Mouse (Mus musculus): Measurements from ENCODE around the gene Vkorc1.
A peak's percentile ranks its signal among the peaks of the same experiment; 100 is the strongest.
"Not testable (repeated sequence)": the region's sequence is repeated elsewhere in the genome, so short reads cannot be mapped to it uniquely, and the experiment has no call there.

Vkorc1 gene

DNA sequence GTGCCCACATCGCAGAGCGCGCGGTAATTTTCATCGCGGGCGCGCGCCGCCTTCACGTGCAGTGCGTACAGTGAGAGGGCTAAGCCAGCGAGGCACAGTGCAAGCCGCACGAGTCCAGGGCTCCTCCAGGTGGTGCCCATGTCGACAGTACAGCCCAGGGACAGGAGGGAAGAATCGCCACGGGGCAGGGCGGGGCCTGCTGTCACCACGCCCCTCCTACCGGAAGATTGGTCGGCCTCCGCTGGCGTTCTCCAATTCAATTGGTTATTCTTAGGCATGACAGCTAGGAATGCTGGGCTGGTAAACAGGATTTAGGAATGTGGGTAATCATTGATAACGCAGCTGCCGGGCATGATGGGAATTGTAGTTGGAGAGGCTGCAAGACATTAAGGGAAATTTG is at the start of gene Vkorc1, which contains the start of gene Gm21974:
Gene Vkorc1 (minus strand): TSS at position 176 of the 400 bp plus-strand sequence.
Gene Gm21974 (minus strand): TSS at position 13 of the 400 bp plus-strand sequence.
- DNase-seq (ENCODE audit: inconsistent ontology term) = peak; percentile 97

DNA sequence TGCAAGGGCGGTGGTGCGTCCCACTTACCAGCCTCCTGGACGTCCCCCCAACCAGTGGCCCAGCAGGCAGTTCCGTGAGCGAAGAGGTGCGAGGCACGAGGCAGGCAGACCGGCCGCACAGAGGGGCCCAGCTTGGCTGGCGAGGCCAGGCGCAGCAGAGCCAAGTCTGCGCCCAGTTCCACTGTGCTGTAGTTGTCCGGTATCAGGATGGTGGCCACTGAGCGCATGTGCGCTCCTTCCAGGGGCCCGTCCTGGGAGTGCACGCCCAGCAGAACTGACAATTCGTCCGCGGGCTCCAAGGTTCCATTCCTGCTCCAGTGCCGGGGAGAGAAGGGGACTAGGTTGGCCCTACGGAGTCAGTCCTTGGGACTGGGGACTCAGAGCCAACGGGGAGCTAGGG is 49.2 kb upstream of the Vkorc1 start:
- no peak for DNase-seq (ENCODE audit: inconsistent ontology term)

DNA sequence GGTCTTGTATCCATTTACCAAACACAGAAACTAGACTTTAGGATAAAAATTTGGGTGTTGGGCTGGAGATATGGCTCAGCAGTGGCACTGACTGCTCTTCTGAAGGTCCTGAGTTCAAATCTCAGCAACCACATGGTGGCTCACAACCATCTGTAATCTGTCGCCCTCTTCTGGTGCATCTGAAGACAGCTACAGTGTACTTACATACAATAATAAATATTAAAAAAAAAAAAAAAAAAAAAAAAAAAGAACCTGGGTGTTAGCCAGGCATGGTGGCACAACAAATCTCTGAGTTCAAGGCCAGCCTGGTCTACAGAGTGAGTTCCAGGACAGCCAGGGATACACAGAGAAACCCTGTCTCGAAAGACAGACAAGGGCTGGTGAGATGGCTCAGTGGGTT is 46.7 kb upstream of the Vkorc1 start:
- not testable (repeated sequence) for DNase-seq (ENCODE audit: inconsistent ontology term)

DNA sequence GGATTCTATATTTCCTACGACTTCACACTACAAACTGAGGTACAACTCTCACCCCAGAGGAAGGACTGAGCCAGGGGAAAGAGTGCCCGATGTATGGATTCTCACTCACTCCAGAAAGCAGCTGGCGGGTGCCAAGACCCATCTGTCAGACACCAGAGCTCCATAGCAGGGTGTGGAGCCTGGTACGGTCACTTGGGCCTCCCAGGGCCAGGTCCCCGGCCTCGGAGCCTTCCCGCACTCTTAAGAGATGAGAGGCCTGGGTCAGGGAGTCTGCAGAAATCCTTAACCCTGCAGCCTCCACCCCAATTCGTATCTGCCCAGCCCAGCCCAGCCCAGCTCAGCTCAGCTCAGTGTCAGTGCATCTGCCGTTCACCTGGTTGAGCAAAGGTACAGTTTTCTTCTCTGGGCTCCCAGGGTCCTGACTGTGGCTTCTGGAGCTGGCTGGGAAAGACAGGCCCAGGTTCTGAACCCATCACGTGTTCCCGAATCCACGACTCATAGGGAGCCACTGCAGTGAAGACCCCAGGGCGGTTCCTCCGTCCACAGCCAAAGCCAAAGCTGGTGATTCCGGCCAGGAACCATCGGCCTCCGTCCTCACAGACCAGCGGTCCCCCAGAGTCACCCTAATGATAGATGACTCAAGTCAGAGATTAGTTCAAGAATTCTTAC is 40.9 kb upstream of the Vkorc1 start:
- DNase-seq (ENCODE audit: inconsistent ontology term) = no peak

DNA sequence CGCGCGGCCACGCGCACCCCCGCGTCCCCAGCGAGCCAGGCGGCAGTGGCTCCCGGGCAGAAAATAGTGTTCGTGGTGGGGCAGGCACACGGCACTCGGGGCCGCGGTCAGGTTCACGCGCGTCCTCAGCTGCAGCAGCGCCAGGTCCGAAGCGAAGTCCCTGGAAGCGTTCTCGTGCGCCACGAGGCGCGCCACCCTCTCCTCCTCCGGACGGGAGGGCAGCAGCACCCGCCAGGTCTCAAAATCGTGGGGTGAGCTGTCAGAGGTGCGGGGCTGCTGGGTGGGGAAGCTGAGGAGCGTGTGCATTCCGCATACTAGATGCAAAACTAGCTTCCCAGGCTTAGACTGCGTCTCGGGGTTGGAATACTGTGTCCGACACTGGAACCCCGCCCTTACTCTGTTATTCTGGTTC is 40.3 kb upstream of the Vkorc1 start:
- no peak for DNase-seq (ENCODE audit: inconsistent ontology term)

DNA sequence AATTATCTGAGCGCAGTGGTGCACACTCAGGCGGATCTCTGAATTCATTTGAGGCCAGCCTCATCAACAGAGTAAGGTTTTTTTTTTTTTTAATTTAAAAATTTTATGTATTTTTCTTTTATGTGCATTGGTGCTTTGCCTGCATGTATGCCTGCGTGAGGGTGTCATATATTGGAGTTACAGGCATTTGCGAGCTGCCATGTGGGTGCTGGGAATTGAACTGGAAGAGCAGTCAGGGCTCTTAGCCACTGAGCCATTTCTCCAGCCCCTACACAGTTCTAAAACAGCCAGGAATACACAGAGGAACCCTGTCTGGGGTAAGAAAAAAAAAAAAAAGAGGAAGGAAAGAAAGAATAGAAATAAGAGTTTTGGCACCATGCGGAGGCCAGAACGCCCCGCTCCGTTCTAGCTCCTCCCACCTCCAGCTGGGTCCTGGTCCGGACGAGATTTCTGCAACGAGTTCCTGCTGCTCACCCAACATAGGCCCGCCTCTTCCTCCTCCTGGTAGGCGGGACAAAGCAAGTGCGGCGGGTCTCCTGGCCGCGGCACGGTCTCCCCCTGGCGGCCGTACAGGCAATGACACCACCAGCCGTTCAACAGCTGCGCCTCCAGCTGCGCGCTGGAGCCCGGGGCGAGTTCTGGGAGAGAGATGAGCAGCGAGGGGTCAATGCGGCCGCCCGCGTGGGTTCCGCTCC is 39.8 kb upstream of the Vkorc1 start:
- peak; percentile 93 for DNase-seq (ENCODE audit: inconsistent ontology term)

DNA sequence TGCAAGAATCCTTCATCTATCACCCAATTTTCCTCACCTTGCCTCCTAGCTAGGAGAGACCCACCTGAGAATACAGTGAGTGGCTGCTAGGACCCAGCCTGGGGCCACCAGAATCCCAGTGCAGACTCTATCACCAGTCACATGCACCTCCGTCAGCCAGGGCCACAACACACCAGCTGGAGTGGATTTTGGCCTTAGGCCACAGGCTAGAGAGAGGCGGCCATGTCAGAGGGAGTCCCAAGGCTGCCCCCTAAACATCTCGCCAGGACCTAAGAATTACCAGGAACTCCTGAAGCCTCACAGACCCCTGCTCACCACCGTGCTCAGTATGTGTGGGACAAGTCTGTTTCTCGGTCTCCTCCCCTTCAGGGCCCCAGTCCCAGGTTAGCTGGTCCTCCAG is 38.7 kb upstream of the Vkorc1 start:
- DNase-seq (ENCODE audit: inconsistent ontology term) = no peak

DNA sequence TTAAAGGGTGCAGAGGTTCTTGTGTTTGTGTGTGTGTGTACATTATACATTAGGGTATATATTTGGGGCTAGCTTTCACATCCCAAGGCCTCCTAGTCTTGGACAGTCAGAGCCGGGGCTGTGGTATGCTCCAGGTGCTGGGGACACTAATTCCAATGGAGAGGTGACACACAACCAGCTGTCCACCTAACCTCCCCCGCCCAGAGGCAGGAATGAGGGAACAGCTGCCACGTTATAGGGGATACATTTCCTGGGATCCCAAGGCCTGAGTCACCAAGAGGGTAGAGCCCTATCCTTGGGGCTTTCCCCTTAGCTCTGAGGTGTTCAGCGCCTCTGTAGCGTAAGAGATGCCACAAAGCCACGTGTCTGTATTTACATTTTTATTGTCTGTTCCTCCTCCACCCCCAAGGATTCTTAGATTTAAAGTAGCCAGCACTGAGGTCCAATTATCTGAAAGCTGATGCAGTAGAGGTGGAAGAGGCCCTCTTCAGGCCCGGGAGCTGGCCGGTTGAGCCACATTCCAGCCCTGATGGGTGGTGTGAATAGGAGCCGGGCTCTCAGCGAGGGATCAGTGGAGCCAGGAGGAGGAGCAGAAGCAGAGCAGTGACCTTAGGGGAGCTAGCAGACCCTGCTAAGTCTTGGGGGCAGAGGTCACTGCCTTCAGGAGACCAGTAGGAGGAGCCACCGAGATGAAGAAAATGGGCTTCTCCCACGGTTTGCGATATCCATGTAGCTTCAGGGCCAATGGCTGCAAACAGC is 37.0 kb upstream of the Vkorc1 start:
- DNase-seq (ENCODE audit: inconsistent ontology term) = peak; percentile 40

DNA sequence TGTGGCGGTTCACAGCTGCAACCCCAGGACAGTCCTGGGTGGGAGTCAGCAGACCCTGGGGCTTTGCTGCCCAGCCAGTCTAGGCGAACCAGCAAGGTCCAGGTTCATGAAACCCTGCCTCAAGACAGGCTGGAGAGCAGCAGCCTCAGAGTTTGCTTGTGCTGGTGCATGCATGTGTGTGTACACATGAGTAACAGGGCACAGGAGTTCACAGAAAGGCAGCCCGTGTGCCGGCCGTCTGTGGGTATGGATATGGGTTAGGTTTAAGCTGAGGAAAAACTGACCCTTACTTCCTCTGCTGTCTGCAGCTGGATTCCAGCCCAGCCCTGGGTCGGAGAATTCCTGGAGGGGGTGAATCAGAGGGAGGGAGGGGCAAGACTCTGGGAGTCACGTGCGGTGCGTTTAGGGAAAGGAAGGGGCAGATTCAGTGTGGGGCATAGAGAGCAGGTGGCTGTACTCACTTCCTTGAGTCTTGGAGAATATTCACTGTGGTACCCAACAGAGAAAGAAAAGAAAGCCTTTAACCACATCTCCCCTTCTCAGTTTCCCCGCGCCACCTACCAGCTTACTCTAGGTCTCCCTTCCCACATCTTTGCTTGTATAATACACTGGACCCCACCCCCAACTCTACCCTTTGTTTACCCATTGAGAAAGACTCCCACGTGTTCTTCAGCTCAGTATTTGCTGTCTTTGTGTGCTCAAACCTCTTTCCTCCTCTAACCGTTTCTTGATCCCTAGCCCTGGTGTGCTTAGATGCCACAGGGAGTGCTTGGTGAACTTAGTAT is 36.1 kb upstream of the Vkorc1 start:
- DNase-seq (ENCODE audit: inconsistent ontology term) = peak; percentile 41

DNA sequence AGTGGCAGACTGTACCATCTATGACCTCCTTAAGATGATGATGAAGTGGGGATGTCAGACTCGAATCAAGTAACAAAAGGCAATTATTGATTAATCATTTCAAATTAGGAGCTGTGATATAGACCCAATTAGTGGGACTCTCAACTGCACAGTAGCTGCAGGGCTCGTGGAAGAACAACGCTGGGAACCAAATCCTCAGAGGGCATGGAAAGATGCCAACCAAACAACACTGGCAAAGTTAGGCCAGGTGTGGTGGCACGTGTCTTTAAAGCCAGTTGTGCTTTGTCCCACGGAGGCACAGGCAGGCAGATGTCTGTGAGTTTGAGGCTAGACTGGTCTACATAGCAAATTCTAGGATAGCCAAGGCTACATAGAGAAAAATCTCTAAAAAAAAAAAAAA is 35.2 kb upstream of the Vkorc1 start:
- no peak for DNase-seq (ENCODE audit: inconsistent ontology term)

DNA sequence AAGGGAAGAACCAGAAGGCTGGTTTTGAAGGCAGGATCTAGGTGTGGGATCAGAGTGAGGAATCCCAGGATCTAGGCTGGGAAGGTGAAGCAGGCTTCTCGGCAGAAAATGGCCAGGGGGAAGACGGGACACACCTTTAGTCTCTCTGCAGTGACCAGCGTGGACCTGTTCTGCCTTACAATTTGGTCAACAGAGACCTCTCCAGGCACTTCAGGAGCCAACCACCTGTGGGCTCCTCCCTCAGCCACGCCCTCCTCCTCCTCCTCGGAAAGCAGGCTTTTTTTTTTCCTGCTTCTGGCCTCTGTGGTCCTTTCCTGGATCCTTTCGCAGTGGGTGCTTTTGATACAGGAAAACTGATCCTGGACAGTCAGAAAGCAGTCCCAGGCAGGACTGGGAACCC is 34.5 kb upstream of the Vkorc1 start, which contains the start of gene Prss8:
Gene Prss8 (minus strand): TSS at position 182 of the 400 bp plus-strand sequence.
- DNase-seq (ENCODE audit: inconsistent ontology term) = no peak

DNA sequence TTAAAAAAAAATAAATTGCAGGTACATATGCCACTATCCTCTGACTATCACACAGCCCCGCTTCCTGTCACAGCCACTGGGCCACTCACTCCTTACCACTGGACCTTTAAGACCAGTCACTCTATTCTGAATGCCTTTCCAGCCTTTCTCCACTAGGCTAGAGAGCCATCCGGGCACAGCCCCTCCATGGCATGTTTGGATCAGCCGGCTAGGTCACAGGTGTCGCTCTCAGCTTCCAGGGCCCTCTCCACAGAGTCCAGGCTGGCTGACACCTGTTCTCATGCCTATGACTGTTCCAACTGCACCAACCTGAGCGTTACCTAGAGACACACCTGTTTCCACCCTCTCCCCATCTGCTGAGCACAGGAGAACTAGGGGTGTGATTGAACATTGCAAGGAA is 33.2 kb upstream of the Vkorc1 start:
- no peak for DNase-seq (ENCODE audit: inconsistent ontology term)

DNA sequence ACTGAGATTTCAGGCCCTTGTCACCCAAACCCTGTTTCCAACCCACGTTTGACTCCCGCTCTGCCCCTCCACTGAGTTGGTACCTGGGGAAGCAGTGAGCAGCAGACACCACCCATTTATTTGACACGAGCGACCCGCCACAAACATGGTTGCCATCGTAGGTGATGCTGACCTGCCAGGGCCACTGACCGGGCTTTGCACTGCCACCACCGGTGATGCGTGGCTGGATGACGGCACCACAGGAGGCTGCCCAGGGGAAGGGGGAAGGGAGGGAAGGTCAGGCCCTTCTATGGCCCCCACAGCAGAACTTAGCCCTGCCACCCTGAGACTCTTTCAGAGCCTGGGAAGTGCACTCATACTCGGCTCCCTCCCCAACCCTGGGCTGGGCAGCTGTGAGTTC is 32.3 kb upstream of the Vkorc1 start:
- DNase-seq (ENCODE audit: inconsistent ontology term) = no peak

DNA sequence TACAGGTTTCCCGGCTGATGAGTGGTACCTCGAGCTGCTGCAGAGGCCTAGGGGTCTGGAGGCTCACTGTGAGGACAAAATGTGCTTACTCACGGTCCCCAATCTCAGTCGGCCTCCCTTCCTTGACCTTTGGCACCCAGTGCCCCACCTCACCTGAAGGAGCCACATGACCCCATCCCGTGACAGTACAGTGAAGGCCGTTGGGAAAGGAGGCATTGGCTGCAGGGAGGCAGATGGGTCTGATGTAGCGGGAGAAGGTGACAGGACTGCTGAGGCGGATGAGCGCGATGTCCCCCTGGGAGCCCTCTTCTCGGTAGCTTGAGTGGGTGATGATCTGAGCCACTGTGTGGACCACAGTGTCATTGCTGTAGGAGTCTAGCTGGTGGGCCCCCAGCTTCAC is 31.4 kb upstream of the Vkorc1 start:
- DNase-seq (ENCODE audit: inconsistent ontology term) = no peak

DNA sequence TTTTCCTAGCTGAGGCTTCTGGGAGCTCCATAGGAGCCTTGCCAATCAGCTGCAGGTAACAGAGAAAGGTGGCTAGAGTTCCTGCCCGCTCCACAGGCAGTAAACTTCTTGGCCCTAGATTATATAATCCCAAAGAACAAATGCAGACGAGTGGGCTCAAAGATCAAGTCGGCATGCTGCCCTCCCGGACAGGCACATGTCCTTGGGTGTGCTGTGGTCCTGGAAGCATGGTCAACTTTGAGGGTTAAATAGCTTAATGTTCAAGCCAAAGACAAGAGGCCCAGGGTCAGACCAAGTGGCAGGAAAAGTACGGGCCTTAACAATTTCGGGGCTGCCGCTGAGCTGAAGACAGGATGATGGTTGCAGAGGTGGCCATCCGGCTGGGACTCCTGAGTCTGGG is 30.6 kb upstream of the Vkorc1 start:
- no peak for DNase-seq (ENCODE audit: inconsistent ontology term)

DNA sequence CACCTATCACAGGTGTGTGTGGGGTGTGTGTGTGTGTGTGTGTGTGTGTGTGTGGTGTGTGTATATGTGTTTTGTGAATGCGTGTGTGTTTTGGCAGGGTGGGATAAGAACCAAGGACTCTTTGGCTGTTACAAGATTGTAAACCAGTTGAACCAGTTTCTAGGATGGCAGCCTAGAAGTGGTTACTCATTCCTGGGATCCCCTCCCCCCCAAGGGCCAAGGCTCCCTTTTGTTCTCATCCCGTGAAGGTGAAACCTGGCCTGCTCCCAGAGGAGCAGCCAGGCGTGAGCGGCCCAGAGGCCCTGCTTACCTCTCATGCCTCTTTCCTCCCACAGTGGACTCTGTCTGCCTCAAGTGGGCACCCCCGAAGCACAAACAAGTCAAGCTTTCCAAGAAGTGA is 29.8 kb upstream of the Vkorc1 start:
- DNase-seq (ENCODE audit: inconsistent ontology term) = no peak

DNA sequence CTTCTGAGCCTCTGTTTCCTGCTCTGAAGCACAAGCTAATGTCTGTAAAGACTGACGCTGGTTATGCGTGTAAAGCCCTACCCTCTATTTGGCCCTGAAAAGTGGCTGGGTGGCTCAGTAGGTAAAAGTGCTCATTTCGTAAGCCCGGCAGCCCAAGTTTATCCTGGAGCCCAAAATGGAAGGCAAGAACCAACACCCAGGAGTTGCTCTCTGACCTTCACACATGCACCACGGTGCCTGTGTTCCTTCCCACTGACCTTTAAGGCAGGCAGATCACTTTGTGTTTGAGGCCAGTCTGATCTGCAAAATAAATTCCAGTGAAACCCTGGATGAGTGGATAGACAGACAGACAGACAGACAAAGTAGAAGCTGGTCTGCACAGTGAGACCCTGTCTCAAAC is 28.3 kb upstream of the Vkorc1 start:
- no peak for DNase-seq (ENCODE audit: inconsistent ontology term)

DNA sequence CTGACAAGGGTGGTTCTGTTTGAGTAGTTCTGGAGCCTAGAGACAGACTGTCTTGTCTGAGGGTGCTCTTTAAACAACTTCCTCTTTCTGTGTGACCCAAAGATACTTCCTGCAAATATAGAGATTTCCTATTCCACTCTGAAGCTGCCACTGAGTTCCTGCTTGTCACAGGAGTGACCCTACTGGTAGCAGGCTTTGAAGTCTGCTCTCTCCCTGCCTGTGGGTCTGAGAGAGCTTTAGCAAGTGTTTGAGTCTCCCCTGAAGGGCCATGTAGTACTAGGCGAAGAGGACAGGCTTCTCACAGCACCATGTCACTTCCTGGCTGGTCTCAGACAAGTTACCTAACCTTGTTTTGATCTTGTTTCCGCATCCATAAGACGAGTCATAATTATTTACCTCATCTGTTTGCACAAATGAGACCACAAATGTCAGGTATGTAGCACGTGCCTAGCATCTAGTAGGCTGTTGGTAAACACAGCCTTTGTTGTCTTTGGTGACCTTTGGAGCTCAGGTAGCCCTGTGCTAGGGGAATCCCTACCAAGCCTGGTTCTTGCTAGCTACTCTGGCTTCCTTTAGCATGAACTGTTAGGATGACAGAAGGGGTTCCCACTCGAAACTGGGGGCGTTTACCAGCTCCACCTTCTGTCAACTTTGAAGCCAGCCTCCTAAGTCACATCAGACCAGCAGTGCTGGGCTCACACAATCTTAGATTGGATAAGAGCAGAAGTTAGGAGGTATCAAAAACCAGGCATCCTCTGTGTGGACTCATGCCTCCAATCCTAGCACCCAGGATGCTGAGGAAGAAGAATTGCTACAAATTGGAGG is 27.2 kb upstream of the Vkorc1 start:
- DNase-seq (ENCODE audit: inconsistent ontology term) = no peak

DNA sequence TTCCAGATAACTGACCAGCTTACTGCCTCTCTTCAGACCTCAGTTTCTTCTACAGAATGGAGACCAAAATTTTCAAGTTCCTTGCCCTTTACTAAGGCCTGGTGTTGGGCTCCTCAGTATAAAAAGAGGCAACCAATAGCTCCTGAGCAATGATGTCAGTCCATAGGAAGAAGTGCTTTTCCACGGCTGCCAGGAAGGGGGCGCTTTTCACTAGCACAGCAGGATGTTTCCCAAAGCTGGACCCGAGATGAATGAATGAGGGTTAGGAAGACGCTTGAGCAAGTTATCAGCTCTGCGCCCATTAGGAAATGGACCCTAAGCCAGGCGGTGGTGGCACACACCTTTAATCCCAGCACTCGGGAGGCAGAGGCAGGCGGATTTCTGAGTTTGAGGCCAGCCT is 26.1 kb upstream of the Vkorc1 start:
- no peak for DNase-seq (ENCODE audit: inconsistent ontology term)

DNA sequence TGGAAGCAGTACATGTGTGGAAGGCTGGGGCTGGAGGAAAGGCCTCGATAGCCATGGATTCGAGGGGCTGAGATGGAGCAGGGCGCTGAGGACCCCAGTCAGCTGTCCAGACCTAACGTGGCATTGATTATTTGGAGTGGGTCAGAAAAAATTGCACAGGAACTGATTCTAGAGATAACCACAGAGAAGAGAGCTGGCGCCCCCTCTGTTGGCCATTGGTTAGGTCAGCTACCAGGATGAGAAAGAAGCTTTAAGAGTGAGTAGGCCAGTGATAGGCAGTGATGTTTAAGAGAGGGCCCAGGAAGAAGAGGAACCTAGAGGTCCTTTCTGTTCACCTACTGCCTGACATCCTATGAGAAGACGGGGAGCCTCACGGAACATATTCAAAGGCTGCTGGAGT is 23.9 kb upstream of the Vkorc1 start:
- DNase-seq (ENCODE audit: inconsistent ontology term) = no peak

DNA sequence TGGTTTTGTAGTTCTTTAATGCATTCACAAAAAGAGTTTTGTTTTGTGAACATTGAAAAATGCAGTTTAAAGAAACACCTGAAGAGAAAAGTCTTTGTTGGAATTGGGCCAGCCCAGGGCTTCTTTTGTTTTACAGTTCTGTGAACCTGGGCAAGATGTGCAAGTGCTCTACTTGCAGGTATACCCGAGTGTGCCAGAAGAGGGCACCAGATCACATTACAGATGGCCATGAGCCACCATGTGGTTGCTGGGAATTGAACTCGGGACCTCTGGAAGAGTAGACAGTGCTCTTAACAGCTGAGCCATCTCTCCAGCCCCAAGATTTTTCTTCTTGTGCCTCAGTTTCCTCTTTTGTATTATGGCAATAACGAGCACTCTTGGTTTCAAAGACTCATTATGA is 22.8 kb upstream of the Vkorc1 start:
- DNase-seq (ENCODE audit: inconsistent ontology term) = no peak

Data from Muller cell, postnatal 12 days (primary cell).